Mouse (Mus musculus) monocyte, adult 2 months (primary cell): Measurements from ENCODE around the gene Fbxo27.

Experiments
- DNase-seq, 2 experiments: peaks; one replicate each; pipeline ENCODE4 v3.0.0; 2022; ENCODE audit warnings: low spot score in 2 of 2, low read depth in 1 of 2

The Fbxo27 gene

DNA sequence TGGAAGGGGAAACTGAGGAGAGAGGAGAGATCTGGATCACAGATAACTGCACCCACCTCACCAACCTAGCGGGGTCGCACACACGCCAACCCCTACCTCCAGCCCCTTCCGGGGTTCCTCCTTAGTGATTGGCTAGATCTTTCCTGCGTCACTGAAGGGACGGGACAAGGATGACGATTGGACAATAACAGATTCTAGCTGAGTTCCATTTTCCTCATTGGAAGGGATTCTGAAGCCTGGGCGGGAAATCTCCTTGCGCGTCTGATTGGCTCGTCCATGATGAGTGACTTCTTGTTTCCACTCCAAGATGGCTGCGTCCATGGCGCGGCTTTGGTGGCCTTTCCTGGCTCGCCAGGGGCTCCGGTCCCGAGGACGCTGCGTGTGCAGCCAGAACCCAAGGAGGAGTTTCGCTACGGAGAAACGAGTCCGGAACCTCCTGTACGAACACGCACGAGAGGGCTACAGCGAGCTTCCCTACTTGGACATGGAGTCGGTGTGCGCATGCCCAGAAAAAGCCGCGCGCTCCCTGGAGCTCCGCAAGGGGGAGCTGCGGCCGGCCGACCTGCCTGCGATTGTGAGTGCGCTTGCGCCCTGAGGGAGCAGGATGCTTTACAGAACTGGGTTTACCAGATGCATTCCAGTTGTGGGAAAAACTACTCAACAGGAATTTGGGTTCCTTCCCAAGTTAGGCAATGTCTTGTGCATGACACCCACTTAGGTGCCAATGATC, 49.2 kb downstream of the Fbxo27 start, which contains the start of the genes Mrps12 and Sars2:
Gene Mrps12 (minus strand): TSS at position 112 of the 730 bp plus-strand sequence.
Gene Sars2 (plus strand): TSS at position 284 of the 730 bp plus-strand sequence.
- DNase-seq: peak; percentile 86 to 92
